Mouse (Mus musculus) heart, adult 9 months (tissue): ENCODE measurements around the gene Hprt.
"Not testable (repeated sequence)": the region's sequence is repeated elsewhere in the genome, so short reads cannot be mapped to it uniquely, and the experiment has no call there.

Experiments used
- DNase-seq, 2 experiments: peaks; one replicate each; pipeline ENCODE4 v3.0.0; 2022; ENCODE audit warnings: low spot score in 2 of 2

The Hprt gene

DNA sequence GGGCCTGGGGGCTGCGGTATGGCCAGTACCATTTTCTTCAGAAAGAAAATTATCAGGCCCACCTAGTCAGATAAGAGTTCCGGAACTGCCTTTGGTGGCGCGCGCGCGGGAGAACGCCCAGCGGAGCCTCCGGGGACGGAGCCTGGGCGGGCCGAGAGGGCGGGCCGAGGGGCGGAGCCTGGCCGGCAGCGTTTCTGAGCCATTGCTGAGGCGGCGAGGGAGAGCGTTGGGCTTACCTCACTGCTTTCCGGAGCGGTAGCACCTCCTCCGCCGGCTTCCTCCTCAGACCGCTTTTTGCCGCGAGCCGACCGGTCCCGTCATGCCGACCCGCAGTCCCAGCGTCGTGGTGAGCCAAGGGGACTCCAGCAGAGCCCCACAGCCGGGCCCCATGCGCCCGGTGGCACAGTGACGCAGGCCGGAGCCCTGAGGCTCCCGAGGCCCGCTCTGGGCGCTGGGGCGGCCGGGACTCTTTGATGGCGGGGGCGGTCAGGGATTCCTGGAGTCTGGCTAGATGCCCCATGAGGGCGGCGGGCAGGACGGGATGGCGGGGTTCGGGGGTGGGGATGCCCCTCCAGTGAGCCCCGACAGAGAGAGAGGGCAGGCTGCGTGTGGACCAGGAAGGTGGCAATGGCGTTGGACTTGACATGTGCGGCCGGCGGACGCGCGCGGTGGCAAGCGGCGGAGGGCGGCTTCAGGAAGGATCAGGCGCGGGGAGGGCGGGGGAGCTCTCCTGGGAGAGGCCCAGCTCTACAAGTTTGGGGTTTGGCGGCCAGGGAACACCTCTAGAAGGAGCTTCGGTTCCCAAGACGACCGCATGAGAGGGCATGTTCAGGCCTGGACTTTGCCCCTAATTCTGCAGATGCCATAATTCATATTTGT lies at the start of gene Hprt:
Hprt (plus strand) TSS at position 233 of the 879 bp plus-strand sequence.
- peak; percentile 71 to 87 for DNase-seq

DNA sequence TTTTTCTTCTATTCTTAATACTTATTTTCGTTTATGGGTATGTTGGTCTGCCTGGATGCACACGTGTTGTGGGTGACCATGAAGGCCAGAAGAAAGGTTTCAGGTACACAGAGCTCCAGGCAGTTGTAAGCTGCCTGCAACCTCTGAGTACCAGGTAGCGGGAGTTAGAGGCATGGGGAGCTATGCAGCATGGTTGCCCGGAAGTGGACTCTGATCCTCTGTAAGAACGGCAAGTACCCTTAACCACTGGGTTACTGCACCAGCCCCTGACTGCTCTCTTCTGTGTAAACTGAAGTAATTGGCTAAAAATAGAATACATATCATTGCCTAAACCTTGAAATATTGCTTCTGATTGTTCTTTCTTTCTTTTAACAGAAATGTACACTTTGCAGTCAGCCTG lies 42.4 kb upstream of the Hprt start:
- no peak for DNase-seq

DNA sequence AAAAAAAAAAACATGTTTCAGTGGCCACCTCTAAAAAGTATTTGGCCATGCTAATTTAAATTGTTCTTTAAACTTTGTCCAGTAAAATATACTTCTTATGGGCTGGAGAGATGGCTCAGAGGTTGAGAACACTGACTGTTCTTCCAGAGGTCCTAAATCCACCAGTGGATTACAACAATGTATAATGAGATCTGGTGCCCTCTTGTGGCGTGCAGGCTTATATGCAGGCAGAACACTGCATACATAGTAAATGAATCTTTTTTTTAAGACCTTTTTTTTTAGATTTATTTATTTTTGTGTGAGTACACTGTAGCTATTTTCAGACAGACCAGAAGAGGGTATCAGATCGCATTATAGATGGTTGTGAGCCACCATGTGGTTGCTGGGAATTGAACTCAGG lies 38.2 kb upstream of the Hprt start:
- no peak for DNase-seq

DNA sequence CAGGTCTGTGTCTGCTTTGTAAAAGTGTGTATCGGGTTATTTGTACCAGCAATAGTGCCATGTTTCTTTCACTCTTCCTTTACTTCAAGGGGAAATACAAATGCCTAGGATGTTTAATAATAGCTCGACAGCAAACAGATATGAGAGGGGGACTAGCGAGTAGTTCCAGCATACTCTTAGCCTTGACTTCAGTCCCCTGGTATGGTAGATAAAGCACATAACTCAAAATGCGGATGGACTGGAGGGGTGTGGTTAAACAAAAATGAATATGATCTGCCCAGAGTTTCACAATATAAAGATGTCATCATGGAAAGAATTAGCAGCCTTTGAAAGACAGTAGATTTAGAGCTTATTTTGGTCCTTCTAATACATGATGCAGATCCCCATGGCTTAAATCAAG lies 31.0 kb upstream of the Hprt start:
- DNase-seq: no peak

DNA sequence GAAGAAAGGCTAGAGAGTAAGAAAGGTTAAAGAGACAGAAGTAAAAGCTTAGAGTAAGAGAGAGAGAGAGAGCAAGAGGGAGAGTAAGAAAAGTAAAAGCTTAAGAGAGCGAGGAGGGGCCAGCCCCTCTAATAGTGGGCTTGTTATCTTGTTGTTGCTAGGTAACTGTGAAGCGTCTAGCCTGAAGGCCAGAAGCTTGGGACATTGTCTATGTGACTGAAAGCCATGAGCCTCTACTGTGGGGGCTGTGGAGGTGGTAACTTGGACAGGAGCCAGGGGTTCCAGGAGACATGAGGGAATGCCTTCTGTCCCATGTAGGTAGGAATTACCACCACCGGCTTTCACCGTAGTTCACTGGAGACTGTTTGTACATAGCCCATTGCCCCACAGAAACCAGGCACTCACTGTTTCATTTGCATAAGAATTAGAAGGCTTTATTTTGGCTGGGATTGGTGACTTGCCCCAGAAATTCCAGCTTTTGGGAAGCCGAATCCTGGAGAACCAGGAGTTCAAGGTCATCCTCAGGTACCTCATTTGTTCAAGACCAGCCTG lies 26.3 kb upstream of the Hprt start:
- no peak for DNase-seq

DNA sequence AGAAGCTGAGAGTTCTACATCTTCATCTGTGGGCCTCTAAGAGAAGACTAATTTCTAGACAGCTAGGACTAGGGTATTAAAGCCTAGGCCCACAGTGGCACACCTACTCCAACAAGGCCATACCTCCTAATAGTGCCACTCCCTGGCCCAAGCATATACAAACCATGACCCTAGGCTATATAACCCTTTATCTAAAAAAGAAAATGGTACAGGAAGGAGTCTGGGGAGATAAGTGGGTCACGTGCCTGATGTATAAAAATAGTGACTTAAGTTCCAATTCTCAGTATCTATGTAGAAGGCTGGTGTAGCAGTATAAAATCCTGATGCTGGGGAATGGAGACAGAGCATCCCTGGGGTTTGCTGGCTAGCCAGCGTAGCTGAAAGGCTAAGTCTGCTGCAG lies 22.8 kb upstream of the Hprt start:
- DNase-seq: no peak

DNA sequence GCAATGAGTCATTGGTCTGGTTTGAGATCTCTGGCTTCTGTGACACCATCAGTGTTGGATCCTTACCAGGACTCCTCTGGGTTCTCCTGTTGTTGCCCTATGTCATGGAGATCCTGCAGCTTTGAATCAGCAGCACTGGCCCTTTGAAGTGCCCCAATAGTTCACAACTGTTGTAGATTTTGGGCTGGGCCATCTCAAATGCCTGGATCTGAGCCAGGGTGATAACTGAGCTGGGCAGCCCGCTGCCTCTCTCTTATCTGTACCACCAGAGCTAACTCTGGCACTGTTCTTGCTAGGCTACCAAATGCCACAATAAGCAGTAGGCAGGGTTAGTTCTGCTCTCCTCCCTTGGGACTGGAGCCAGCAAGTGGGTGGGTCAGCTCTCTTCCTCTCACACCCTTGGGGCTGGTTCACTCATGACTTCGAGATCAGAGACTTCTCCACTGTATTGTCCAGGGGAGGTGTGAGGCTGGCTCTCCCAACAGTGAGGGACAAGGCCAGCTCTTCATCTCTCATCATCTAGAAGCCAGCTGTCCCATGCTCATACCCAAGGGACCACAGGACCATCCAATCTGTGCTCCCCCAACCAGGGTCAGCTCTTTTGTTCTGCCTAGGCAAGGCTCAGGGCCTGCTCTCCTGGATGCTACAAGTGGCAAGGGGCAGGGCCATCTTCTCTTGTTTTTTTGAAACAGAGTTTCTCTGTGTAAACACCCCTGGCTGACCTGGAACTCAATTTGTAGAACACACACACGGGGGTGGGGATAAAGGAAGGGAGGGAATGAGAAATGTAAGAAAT lies 16.5 kb upstream of the Hprt start:
- peak; percentile 50 to 67 for DNase-seq

DNA sequence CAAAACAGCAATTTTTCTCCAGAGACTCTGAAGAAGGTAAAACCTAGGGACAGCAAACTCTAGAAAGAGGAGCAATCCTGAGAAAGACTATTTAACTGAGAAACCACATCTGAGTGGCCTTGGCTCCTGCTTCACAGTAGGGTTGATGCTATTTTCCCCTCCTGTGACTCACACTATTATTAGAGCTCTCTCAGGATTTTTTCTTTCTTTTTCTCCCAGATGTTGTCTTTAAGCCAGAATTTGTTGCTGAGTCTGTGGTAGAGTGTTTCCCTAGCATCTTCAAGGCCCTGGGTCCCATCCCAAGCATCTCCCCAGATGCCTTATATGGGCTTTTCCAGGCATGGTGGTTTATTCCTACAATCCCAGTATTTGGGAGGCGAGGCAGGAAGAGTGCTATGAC lies 15.8 kb upstream of the Hprt start:
- DNase-seq: no peak

DNA sequence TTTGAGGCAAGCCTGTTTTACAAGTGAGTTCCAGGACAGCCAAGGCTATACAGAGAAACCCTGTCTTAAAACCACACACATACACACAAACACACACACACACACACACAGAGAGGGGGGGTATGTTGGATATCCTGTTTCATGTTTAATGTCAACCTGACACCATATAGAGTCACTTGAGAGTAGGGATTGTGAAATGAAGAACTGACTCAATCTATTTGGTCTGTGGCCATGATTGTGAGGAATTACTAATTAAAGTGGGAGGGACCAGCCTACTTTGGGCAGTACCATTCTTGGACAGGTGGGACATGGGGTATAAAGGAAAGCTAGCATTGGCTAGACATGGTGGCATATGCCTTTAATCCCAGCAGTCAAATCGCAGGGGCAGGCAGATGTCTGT lies 15.3 kb upstream of the Hprt start:
- no peak for DNase-seq

DNA sequence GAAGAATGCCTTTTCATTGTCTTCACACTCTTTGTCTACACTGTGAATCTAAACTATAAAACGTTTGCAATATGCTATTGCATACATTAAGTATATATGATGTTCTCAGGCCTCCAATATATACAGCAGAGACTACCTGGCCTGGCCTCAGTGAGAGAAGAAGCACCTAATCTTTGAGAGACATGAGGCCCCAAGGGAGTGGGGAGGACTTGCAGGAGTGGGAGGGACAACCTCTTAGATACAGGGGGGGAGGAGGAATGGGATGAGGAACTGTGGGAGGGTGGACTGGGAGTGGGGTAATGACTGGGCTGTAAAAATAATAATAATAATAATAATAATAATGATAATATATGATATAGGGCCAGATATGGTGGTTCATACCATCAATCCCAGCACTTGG lies 9.4 kb upstream of the Hprt start:
- DNase-seq: no peak

DNA sequence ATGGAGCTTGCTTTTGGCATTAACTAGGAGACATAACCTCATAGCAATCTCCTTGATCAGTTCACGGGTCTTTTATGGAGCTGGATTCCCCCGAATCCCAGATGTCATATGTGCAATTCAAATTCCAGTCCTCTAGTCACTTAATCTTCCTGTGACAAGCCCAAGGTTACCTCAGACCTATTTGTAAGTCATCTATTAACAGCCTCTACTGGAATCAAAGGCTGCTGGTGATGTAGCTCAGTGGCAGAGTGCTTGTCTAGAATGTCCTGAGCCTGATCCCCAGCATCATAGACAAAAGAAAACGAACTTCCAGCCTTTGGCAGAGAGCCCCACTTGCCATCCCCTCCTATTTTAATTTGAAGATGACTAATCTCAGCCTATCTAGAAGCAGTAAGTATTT lies 6.6 kb upstream of the Hprt start:
- no peak for DNase-seq

DNA sequence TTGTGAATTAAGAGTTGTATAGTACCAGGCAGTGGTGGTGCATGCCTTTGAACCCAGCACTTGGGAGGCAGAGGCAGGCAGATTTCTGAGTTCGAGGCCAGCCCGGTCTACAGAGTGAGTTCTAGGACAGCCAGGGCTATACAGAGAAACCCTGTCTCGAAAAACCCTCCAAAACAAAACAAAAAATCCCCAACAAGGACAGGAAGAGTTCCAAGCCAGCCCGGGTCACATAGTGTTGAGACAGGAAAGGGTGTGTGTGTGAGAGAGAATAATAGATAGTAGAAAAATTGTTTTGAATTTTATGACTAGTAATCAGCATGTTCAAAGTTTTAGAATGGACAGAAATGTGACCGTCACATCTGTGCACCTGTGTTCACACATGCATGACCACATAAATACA lies 6.8 kb downstream of the Hprt start:
- not testable (repeated sequence) for DNase-seq

DNA sequence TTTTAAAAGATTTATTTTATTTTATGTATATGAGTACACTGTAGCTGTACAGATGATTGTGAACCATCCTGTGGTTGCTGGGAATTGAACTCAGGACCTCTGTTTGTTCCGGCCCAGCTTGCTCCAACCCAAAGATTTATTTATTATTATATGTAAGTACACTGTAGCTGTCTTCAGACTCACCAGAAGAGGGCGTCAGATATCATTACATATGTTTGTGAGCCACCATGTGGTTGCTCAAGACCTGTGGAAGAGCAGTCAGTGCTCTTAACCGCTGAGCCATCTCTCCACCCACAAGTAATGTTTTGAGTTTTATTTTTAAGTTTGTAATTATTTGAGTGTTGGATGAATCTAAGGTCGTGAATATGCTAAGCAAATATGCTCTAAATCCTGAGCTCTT lies 16.9 kb downstream of the Hprt start:
- not testable (repeated sequence) for DNase-seq

DNA sequence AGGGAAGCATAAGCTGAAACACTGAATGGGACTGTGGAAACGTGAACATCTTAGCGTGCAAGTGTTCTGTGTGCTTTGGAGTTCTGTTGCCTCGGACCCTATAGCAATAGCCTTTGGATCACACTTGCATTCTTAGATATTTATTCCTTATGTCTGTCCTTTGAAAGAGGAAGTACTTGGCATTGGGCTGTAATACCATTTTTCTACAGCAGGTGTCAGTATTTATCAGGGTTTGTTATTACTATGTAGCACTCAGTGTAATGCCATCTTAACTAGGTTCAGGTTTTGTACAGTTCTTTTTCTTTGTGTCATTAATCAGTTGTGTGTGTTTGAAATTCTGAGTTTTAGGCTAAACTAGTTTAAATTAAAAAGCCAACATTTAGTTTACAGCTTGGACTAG lies 18.1 kb downstream of the Hprt start:
- DNase-seq: peak; percentile 4 to 39

DNA sequence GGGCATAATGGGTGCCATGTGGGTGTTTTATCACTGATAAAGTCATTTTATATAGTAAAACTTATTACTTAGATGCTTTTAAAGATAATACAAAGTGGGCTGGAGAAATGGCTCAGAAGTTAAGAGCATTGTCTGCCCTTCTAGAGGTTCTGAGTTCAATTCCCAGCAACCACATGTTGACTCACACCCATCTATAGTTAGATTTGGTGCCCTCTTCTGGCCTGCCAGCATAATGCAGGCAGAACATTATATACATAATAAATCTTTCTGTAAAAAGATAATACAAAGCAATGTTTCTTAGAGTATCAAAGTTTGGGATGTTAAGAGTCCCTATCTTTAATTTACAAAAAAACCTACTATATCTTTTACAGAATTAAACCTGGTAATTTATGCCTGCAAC lies 27.6 kb downstream of the Hprt start:
- no peak for DNase-seq

DNA sequence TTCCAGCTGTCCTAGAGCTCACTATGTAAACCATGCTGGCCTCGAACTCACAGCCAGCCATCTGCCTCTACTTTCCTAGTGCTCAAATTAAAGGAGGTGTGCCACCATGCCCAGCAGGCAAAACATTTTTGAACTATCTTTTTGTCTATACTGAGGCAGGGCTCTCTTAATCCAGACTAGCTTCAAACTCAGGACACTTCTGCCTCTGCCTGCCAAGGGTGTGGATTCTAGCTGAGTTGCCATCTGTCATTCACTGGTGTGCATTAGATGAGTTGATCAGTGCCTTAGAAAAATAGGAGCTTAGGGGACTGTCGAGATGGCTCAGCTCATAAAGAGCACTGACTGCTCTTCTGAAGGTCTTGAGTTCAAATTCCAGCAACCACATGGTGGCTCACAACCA lies 35.1 kb downstream of the Hprt start:
- no peak for DNase-seq

DNA sequence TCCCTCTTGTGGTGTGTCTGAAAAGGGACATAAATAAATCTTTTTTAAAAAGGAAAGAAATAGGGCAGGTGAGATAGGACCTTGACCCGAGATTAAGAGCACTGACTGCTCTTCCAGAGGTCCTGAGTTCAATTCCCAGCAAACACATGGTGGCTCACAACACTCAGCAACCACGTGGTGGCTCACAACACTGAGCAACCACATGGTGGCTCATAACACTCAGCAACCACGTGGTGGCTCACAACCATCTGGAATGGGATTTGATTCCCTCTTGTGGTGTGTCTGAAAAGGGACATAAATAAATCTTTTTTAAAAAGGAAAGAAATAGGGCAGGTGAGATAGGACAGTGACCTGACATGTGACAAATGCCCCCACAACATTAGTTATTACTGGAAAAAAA lies 36.3 kb downstream of the Hprt start:
- DNase-seq: peak in 1 of 2 experiments; percentile 4

DNA sequence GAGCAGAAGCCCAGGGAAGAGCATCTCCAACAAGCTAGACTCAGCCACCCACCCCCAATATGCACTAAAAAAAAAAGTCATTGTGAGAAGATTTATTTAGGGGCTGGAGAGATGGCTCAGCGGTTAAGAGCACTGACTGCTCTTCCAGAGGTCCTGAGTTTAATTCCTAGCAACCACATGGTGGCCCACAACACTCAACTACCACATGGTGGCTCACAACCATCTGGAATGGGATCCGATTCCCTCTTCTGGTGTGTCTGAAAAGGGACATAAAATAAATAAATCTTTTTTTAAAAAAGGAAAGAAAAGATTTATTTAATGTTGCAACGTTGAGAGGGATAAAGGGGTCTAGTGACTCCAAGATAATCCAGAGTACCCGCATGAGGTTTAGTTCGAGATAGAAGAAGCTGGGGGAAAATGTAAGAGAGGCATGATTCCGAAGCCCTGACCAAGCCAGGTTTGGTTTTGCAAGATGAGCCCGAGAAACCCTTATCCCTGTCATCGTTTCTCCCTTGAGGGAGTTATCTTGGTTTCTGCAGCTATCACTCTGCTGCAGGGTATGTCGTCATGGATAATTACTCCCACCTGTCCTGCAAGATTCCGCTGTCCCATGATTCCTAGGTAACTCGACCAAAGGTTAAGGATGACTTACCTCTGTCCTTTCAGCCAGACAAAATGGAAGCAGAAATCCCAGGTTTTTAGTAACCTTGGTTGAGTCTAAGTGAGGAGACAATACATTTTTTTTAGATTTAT lies 37.7 kb downstream of the Hprt start:
- no peak for DNase-seq

DNA sequence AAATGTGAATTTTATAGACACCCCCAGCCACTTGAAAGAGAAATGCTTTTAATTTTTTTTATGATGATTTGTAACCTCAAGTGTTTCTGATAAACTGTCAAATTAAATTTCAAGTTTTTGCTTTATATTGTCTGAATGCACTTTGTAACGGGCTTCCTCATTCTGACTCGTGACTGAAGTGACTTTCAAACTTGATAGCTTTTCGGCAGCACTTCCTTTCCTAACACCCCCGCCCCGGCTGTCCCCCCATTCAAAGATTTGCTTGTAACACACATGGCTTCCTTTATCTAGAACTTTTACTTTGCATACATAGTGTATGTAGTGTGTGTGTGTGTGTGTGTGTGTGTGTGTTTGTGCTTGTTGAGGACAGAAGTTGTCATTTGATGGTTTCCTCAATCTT lies 41.6 kb downstream of the Hprt start:
- DNase-seq: no peak

DNA sequence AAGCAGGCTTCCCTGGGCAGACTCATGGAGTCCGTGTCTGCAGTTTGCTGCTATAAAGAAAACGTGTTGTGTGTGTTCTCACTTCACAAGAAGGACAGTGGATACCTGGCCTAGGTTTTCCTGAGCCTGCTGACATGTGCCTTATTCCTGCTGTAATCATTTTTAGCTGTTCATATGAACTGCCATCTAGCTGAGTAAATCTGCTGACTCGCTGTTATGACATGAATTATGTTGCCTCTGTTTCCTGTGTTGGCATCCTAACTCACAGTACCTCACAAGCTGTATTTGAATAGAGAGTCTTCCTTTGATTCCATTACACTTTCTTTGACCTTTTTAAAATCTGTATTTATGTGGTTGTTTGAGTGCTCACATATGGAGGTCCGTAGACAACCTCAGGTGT lies 50.3 kb downstream of the Hprt start:
- DNase-seq: no peak

DNA sequence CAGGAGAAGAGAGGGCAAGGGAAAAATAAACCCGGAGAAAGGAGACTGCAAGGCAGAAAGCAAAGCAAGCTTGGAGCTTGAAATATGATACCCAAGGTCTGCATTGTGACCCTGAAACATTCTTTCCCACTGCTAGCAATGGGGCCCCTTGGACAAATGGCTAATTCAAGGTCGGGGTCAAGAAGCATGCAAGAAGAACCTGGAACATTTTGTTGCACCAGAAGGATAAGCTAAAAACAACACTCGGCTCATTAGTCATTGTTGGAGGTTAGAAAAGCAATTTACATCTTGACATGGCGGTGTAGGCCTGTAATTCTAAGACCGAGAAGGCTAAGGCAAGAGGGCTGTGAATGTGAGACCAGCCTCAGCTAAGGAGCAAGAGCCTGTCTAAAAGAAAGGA lies 51.7 kb downstream of the Hprt start:
- no peak for DNase-seq

DNA sequence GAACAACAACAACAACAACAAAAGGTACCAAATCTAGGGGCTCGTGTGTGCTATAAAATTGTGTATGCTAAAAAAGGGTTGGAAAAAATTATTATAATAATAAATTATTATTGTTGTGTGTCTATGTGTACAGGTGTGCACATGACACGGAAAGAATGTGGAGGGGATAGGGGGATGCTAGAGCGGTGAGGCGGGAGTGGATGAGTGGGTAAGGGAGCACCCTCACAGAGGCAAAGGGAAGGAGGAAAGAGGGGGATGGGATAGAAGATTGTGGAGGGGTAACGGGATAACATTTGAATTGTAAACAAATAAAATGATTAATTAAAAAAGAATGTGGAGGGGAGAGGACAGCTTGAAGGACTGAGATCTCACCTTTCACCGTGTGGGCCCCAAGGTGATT lies 52.2 kb downstream of the Hprt start:
- DNase-seq: no peak
